13 mouse cellular contexts compared by ENCODE assay signal in genomic region chr16:89980075-89980744, GRCm38 (mm10).
DNase-seq lines count a peak whose midpoint lies in the region; ATAC-seq lines count a peak whose summit lies in the region.
"Had no signal": no experiment of that assay in that cellular context is flagged by ENCODE, and none has a peak within 500 bp of the region (broad histone marks: within the 10 kb centered on the region; RNA-seq: fewer than 3 reads in every experiment).

No protein-coding gene starts in this region.

- H3K4me2 ChIP-seq in heart, embryonic 12.5 days: no peak overlapping the region
- H3K4me2 ChIP-seq: liver, embryonic 15.5 days; midbrain, embryonic 13.5 days; stomach, embryonic 15.5 days had no signal

- 77% methylated on average over 11 of the region's 11 CpGs for WGBS in heart, embryonic 12.5 days

- DNase-seq in heart, adult 18-20 months: peak; percentile 44 to 69
- peak; percentile 52 for DNase-seq in adipocyte (ENCODE audit: low spot score)
- peak; percentile 82 for DNase-seq in cerebellum, adult 9-11 months
- DNase-seq in left cerebral cortex, adult 11 months (ENCODE audit: low spot score): no peak
- no peak for DNase-seq in urinary bladder, postnatal 10 days (ENCODE audit: low spot score)
- DNase-seq: right cerebral cortex, postnatal 14 days had no signal

- no peak overlapping the region for H3K9ac ChIP-seq in heart, embryonic 12.5 days
- H3K9ac ChIP-seq: liver, embryonic 15.5 days; midbrain, embryonic 13.5 days; stomach, embryonic 15.5 days had no signal

- no peak for ATAC-seq in heart, embryonic 12.5 days (ENCODE audit: insufficient number of reproducible peaks, low FRiP score)
- peak; percentile 93 for ATAC-seq in megakaryocyte, adult 5-6 weeks (ENCODE audit: poor library complexity, severe bottlenecking)
- ATAC-seq: intestine, postnatal 0 days; midbrain, embryonic 13.5 days had no signal

- H3K36me3 ChIP-seq in heart, embryonic 12.5 days: no peaks in the 10 kb centered on the region
- H3K36me3 ChIP-seq: limb, embryonic 10.5 days; liver, embryonic 15.5 days; midbrain, embryonic 13.5 days; stomach, embryonic 15.5 days had no signal

- no peak overlapping the region for H3K27ac ChIP-seq in heart, embryonic 12.5 days (ENCODE audit: poor library complexity, severe bottlenecking)
- H3K27ac ChIP-seq: limb, embryonic 10.5 days; liver, embryonic 15.5 days; midbrain, embryonic 13.5 days; stomach, embryonic 15.5 days had no signal

- no peaks in the 10 kb centered on the region for H3K9me3 ChIP-seq in heart, embryonic 12.5 days (replicated peaks)
- H3K9me3 ChIP-seq: limb, embryonic 10.5 days; liver, embryonic 15.5 days; midbrain, embryonic 13.5 days; stomach, embryonic 15.5 days had no signal

- no peaks in the 10 kb centered on the region; the same call in 1 of the 2 replicates for H3K4me1 ChIP-seq in heart, embryonic 12.5 days (replicated peaks)
- H3K4me1 ChIP-seq: limb, embryonic 10.5 days; midbrain, embryonic 13.5 days; stomach, embryonic 15.5 days had no signal

- no peak overlapping the region for H3K4me3 ChIP-seq in heart, embryonic 12.5 days
- H3K4me3 ChIP-seq: limb, embryonic 10.5 days; liver, embryonic 15.5 days; midbrain, embryonic 13.5 days; stomach, embryonic 15.5 days had no signal

- no peaks in the 10 kb centered on the region for H3K27me3 ChIP-seq in heart, embryonic 12.5 days (replicated peaks)
- H3K27me3 ChIP-seq: liver, embryonic 15.5 days; midbrain, embryonic 13.5 days; stomach, embryonic 15.5 days had no signal

Comparison
In these comparisons a context has a peak if more than half of its experiments do, and no peak if none do; other contexts are left out.
1. DNase-seq: peak in heart, adult 18-20 months (2 of 2), adipocyte (single experiment) and cerebellum, adult 9-11 months (single experiment); none in left cerebral cortex, adult 11 months (single experiment) and urinary bladder, postnatal 10 days (single experiment).